Mouse (Mus musculus): Measurements from ENCODE around the gene Aicda.
"Not testable (repeated sequence)": the region's sequence is repeated elsewhere in the genome, so short reads cannot be mapped to it uniquely, and the experiment has no call there.

Aicda gene

GRCm38 (mm10) chr6:122553606-122554005, at the start of gene Aicda:
TSS of gene Aicda (plus strand) at chr6:122553801.
- no peak for DNase-seq (ENCODE audit: low spot score in 2 of 2)

- DNase-seq (ENCODE audit: low spot score in 2 of 2): no peak
Observed at GRCm38 (mm10) chr6:122505041-122505440, 48.6 kb upstream of the Aicda start.

GRCm38 (mm10) chr6:122505545-122505944, 48.1 kb upstream of the Aicda start, which contains the start of gene Mfap5:
TSS of gene Mfap5 (plus strand) at chr6:122505845.
- no peak for DNase-seq (ENCODE audit: low spot score in 2 of 2)

- DNase-seq (ENCODE audit: low spot score in 2 of 2): no peak
Observed at GRCm38 (mm10) chr6:122508494-122508893, 45.1 kb upstream of the Aicda start.

GRCm38 (mm10) chr6:122512914-122513878, 40.4 kb upstream of the Aicda start:
- no peak for DNase-seq (ENCODE audit: low spot score in 2 of 2)

GRCm38 (mm10) chr6:122514312-122514711, 39.3 kb upstream of the Aicda start:
- DNase-seq (ENCODE audit: low spot score in 2 of 2): no peak

GRCm38 (mm10) chr6:122515762-122516161, 37.8 kb upstream of the Aicda start:
- DNase-seq (ENCODE audit: low spot score in 2 of 2): not testable (repeated sequence)

GRCm38 (mm10) chr6:122517668-122518067, 35.9 kb upstream of the Aicda start:
- DNase-seq (ENCODE audit: low spot score in 2 of 2): no peak

GRCm38 (mm10) chr6:122519384-122519783, 34.2 kb upstream of the Aicda start:
- no peak for DNase-seq (ENCODE audit: low spot score in 2 of 2)

- no peak for DNase-seq (ENCODE audit: low spot score in 2 of 2)
Observed at GRCm38 (mm10) chr6:122522595-122522994, 31.0 kb upstream of the Aicda start.

GRCm38 (mm10) chr6:122523289-122523688, 30.3 kb upstream of the Aicda start:
- no peak for DNase-seq (ENCODE audit: low spot score in 2 of 2)

- peak; percentile 11 to 17 for DNase-seq (ENCODE audit: low spot score in 2 of 2)
Observed at GRCm38 (mm10) chr6:122527596-122527995, 26.0 kb upstream of the Aicda start.

- DNase-seq (ENCODE audit: low spot score in 2 of 2): no peak
Observed at GRCm38 (mm10) chr6:122528136-122528535, 25.5 kb upstream of the Aicda start.

- no peak for DNase-seq (ENCODE audit: low spot score in 2 of 2)
Observed at GRCm38 (mm10) chr6:122531466-122532174, 22.0 kb upstream of the Aicda start.

GRCm38 (mm10) chr6:122532883-122533302, 20.7 kb upstream of the Aicda start:
- DNase-seq (ENCODE audit: low spot score in 2 of 2): peak; percentile 42 to 54

GRCm38 (mm10) chr6:122534032-122534431, 19.6 kb upstream of the Aicda start:
- DNase-seq (ENCODE audit: low spot score in 2 of 2): no peak

GRCm38 (mm10) chr6:122539564-122539963, 14.0 kb upstream of the Aicda start:
- no peak for DNase-seq (ENCODE audit: low spot score in 2 of 2)

- not testable (repeated sequence) for DNase-seq (ENCODE audit: low spot score in 2 of 2)
Observed at GRCm38 (mm10) chr6:122542459-122542858, 11.1 kb upstream of the Aicda start.

GRCm38 (mm10) chr6:122543574-122543973, 10.0 kb upstream of the Aicda start:
- no peak for DNase-seq (ENCODE audit: low spot score in 2 of 2)

GRCm38 (mm10) chr6:122544672-122545071, 8.9 kb upstream of the Aicda start:
- DNase-seq (ENCODE audit: low spot score in 2 of 2): no peak

- DNase-seq (ENCODE audit: low spot score in 2 of 2): no peak
Observed at GRCm38 (mm10) chr6:122545289-122545882, 8.2 kb upstream of the Aicda start.

GRCm38 (mm10) chr6:122545948-122546347, 7.7 kb upstream of the Aicda start:
- no peak for DNase-seq (ENCODE audit: low spot score in 2 of 2)
